Mouse (Mus musculus): ENCODE data around the gene Fam43b. TPM values are rescaled to one million over a fixed set of nuclear protein-coding genes. Genes with fewer than 3 reads are reported as not detected.

Gene Fam43b
- polyA plus RNA-seq, 2 experiments from 2014 or later, result not detected

DNA sequence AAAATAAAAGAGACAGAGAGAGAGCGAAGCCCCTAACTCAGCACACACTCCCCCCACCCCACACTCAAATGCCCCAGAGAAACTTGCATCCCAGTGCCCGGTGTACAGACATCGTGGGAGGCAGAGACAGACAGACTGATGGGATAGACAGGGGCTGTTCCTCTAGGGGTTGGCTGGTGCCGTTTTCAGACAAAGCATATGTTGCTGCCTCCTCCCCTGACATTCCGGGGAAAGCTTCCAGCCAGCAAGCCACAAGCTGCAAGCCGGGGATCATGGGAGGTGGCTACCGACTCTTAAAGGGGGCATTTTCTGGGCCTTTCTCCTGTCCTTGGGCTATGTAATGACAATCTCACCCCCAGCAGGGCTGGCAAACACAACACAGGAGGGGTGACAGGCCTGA lies 2.6 kb downstream of the Fam43b start:
- ATAC-seq, result no peak

DNA sequence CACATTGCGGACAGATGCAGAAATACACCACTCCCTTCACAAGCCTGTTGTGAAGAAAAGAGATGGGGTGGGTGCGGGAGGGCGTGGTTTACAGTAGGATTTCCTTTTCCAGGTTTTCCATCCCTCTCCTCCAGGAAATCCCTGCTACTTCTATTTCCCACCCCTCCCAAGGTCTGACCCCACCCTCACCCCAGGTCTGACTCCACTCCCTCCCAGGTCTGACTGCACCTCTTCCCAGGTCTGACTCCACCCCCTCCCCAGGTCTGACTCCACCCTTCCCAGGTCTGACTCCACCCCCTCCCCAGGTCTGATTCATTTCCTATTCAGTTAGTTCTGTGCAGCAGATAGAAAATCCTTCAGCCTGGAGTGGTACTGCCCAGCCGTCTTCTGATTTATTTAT lies 12.5 kb downstream of the Fam43b start:
- no peak for ATAC-seq

DNA sequence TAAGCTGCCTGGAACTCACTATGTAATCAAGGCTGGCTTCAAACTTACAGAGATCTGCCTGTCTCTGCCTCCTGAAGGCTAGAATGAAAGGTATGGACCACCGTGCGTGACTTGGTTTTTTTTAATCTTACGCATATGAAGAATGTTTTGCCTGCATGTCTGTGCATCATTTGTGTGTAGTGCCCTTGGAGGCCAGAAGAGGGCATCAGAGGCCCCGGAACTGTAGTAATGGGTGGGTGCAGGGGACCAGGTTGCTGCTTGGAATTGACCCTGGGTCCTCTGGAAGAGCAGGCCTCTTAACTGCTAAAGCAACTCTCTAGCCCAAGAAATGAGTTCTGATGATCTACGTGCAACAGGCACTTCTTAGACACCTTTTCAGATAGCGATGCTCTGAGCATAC lies 13.9 kb downstream of the Fam43b start:
- ATAC-seq, result no peak

DNA sequence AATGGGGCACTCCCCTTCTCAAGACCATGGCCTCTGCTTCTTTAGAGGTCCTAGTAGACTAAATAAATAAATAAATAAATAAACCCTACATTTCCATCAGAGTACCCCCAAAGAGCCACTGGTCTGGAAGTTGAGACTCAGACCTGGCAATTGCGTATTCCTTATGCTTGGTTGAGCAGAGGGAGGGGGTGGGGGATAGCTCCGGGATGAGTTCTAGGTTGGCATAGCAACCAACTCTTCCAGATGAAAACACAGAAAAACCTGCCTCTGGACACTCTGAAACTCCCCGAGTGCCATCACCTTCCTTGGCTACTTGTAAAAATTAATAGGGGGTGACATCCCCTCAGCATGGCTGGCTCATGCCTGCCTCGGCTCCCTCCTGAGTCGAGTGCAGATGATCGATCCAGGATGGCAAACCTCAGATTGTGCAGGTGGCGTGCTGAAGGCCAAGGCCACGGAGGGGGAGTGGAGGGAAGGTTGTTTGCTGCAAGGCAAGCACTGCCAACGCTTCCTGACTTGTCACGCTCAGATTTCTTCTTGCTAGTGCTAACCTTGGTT lies 16.1 kb downstream of the Fam43b start:
- no peak for ATAC-seq

DNA sequence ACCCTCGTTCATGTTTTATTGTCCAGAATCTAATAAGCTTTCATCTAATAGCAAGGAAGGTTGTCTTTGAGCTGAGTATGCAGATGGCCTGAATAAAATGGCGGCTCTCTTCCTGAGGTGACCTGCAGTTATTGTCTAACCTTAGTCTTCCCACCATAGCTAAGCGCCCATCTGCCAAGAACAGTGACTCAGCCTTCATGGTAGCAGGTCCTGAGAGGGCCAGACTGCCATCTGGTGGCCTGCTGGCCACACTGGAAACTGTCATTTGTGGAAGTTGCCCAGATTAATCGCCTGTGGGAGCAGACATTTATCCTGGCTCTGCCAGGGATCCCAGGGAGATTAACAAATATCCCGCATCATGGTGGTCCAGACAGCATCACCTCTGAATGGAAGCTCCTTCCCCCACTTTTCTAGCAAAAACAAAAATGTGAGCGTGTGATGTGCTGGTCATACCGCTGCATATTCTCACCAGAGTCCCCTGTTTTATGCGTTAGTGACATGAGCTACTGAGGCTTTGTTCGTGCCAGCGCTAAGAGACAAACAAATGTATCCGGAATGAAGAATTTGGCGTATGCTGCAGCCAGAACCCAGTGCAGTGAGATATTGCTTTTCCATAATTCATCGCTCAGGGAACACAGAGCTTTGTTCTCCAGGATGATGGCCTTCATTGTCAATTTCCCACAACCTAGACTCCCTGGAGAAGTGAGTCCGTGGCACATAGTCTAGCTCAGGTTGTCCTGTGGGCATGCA lies 17.1 kb downstream of the Fam43b start:
- ATAC-seq, result no peak

DNA sequence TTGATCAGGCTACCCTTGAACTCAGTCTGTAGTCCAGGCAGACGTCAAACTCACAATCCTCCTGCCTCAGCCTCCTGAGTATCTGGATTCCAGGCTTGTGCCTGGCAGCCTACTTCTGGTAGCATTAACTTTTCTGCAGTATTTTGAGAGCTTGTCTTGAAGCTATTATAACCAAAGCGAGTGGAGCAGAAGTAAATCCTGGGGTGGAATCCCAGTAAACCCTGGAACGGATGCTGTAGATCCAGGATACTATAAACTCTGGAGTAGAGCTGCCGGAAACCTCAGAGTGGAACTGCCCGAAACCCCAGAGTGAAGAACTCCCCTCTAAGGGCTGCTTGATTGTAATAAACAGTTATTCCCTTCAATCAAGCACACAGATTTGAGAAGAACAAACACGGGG lies 18.8 kb downstream of the Fam43b start:
- no peak for ATAC-seq

DNA sequence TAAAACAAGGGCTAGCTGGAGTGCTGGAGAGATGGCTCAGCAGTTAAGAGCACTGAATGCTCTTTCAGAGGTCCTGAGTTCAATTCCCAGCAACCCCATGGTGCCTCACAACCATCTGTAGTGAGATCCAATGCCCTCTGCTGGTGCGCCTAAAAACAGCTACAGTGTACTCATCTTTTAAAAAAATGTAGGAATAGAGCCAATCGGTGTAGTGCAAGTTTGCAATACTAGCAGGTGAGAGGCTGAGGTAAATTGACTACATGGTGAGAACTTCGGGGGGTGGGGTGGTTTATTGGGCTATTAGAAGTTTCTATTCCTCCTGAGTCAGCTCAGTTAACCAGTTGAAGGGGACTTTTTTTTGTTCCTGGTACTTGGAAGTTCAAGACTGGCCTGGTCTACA lies 21.2 kb downstream of the Fam43b start:
- ATAC-seq, result no peak

DNA sequence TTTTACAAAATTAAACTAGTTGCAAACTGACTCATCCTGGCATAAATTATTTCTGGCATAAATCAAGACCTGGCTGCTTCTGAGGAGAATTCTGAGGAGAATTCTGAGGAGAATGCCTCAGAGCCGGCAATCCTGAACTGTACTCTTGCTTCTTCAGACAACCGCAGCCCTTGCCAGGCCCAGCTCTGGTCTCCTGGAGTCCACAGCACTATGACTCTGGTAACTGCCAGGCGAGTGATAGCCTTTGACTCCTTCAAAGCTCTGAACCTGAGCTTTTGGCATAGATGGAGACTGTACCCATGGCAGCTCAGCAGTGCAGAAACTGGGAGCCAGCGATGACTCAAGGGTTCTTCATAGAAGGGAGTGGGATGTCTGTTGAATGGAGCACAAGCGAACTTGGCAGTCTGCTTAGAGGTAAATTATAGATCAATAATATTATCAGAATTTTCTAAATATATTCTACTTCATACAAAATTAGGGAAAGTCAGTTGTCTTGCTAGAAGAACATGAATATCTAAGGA lies 25.3 kb downstream of the Fam43b start:
- no peak for ATAC-seq

DNA sequence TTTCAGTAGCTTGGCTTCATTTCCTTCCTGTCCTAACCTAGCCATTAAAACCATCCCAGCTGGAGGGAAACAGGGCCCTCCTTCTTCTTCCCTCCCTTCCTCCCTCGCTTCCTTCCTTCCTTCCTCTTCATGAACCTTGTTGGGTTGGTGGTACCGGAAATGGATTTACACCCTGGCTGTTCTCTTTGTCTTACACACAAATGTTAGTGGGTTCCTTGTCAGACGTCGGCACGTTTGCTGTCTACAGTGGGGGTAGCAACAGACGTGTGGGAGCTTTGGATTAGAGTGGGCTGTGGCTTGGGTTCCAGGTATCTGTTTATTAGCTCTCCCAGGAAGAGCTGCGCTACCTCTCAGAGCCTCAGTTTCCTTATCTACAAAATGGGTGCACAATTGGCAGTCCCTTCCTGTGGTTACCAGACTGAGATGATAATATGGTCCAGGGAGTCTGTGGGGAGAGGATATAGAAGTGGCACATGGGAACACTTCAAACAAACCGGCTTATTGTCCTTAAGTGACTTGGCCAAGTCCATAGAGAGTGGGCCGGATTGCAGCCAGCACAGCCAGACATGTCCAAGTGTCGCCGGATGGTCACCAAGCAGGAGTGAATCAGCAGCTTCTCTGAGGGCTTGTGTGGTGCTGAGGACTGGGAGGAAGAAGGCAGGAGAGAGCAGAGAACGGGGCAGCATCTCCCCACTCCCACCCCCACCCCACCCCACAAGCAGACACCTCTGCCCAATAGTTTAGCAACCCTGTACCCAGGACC lies 27.6 kb downstream of the Fam43b start:
- no peak for ATAC-seq

DNA sequence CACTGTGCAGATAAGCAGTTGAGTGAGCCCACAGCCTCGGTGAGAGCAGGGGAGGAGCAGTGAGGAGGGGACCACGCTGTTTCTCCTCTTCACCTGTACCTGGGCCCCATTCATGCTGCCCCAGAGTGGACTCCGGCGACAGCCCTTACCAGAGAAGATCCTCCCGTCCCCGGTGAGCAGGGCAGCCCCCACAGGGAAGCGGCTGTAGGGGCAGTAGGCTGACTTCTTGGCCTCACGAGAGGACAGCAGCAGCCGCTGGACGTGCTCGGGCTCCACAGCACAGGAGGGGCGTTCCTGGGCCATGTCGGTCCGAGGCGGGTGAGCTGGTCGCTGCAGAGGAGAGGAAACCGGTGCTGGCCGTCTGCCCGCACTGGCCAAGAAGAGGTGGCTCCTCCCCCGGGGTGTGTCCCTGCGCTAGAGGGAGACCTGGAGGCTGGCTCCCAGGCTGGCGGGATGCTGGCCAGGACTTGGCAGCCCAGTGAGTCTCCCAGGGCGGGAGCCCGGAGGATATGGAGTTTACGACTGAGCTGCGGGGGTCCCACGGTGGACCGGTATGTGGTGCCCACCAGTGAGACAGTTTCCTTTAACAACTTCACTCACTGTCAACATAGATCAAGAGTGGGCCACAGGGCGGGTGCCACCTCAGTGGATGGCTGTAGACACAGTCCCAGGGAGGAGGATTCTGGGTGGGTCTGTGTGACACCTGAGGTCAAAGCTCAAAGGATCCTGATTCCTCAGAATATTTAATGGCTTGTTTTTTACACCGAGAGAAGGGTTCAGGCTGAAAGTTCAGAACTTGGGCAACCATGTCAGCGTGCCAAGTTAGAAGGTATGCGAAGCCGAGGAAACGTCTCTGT lies 28.5 kb downstream of the Fam43b start, which contains the start of gene Cda:
Gene Cda (minus strand): TSS at position 352 of the 857 bp plus-strand sequence.
- ATAC-seq, result no peak

DNA sequence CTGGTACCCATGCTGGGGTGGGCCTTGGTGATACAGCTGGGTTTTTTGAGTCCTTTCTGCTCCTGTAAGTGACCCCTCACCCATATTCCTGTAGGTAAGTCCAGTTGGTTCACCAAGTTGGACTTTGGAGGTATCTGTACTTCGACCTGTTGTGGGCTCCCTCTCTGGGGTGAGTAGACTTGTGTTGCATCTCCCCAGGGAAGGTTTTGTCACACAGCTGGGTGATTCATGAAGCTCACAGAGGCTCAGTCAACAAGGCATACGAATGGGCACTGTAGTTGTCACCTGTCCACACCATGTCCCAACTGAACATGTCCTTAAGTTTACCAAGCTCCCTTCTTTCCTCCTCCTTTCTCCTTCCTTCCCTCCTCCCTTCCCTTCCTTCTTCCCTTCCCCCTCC lies 29.8 kb downstream of the Fam43b start:
- ATAC-seq, result no peak

DNA sequence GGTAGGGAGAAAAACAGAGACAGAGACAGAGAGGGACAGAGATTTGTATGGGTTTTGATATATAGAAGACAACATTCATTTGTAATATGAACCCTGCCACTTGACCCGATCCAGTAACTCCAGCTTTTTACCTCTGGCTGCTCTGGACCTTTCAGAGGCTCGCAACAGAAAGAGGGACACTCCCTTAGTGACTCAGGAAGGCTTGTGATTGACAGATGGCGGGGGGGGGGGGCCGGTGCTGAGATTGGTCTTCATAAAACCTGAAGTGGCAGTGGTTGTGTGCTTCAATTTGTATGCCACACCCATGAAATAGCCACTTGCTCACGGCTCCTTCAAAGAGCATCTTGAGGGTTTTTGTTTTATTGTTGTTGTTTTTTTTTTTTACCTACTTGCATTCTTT lies 32.8 kb downstream of the Fam43b start:
- ATAC-seq, result no peak

DNA sequence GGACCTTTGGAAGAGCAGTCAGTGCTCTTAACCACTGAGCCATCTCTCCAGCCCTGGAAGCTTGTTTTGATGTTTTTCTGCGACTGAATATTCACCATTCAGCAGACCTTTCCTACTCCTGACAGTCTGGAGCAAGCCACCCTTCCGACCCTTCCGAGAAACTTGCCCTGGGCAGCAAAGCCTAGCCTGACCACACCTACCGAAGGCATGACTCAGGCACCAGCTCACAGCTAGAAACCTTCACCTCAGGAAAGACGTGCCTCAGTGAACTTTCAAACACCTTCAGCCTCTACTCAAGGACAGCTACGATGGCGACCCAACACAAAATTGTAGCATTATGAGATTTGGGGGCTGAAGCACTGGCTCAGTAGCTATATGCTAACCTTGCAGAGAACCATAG lies 33.4 kb downstream of the Fam43b start:
- no peak for ATAC-seq

DNA sequence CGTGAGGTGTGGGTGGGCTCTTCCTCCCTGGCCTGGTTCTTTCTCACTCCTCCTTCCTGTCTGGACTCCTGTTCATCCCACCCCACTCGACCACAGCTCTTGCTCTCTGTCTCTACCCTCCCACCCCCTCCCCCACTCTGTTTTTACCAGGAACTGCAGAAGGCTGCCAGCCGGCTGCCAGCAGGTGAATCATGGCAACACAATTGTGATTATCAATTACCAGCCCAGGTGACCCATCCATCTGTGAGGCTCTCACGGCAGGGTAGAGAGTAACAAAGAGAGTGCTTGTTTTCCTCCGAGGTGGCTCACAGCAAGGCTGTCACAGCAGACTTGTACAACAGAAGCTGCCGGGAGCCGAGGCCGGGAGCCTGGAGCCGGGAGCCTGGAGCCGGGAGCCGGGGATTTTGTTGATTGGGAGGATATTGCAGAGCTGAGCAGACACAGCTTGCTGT lies 34.9 kb downstream of the Fam43b start:
- no peak for ATAC-seq

DNA sequence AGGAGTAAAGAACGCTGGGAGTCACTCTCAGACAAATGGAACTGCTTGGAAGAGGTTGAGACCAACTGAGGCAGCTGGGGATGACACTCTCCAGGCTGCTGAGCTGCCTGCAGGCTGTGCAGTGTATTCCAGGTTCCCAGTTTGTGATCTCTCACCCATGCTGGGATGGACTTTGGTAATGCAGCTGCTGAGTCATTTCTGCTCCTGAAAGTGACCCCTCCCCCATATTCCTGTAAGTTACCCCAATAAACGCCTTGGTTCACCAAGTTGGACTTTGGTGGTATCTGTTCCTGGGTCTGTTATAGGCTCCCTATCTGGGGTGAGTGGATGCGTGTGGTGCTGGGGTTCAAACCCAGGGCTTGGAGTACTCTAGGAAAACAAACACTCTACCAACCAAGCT lies 38.2 kb downstream of the Fam43b start:
- ATAC-seq, result no peak

DNA sequence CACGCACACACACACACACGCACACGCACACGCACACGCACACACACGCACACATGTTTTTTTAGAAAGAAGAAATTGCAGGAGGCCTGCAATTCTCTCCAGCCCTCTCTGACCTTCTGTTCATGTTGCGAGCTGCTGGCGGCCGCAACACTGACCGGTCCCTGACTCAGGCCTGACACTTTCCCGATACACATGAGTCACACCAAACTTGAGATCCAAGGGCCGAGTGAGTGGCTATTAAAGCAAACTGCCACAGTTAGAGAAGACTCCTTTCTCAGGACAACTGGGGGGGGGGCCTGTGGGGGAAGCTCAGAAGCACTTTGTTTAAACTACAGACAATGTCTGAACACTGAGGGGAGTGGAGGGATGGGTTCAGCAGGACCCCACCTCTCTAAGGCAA lies 39.8 kb downstream of the Fam43b start:
- no peak for ATAC-seq

DNA sequence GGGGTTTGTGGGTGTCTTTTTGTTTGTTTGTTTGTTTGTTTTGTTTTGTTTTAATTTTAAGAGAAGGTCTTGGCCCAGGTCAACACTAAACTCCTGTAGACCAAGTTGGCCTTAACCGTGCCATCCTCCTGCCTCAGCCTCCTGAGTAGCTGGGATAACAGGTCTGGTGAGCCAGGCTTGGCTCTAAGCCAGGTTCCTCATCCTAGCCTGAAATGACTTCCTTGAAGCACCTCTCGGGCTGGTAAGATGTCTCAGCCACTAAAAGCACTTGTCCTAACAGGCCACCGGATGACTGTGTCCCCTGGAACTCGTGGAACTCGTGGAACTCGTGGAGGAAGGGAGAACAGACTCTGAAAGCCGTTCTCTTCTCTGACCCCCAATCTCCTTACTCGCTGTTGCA lies 40.2 kb downstream of the Fam43b start:
- no peak for ATAC-seq

DNA sequence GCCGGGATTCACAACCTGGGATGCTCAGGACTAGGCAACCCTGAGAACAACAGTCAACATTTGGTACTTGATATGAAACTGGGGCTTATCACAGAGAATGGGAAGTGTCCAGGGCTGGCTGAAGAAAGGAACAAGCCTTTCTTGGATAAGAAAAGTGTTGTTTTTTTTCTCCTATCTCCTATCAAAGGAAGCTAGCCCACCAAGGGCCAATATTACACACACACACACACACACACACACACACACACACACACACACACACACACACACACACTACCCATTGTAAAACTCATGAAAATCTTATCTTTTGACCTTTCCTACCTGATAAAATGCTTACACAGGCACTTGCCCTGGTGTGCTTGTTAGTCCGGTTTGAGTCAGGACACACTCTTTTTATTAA lies 40.8 kb downstream of the Fam43b start:
- no peak for ATAC-seq

DNA sequence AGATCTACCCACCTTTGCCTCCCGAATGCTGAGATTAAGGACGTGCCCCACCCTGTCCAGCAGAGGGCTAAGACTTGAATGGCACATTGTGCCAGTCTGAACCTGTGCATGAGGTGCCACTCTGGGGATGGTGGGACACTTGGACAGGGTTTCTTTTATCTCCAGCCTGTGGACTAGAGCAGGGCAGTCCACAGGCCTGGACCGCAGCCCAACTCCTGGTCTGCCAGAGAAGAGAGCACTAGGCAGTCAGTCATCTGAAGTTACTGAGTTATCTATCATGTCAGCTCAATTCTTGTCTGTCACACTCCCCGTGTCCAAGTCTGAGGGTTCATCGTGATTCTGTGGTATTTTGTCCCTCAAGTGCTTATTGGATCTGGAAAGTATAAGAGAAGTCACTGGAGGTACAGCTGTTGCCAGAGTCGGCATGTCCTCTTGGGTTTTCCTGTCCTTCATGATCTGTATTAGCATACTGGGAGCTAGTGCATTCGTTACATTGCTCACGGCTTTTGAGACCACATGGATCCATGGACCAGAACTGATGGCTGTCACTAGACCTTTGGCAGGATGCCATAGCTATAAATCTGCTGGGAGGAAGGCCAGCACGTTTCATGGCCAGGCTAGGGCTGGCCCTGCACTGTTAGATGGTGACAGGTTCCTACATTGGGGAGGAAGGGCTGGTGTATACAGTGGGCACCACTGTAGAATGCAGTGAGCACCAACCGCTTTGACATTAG lies 42.7 kb downstream of the Fam43b start:
- ATAC-seq, result no peak

DNA sequence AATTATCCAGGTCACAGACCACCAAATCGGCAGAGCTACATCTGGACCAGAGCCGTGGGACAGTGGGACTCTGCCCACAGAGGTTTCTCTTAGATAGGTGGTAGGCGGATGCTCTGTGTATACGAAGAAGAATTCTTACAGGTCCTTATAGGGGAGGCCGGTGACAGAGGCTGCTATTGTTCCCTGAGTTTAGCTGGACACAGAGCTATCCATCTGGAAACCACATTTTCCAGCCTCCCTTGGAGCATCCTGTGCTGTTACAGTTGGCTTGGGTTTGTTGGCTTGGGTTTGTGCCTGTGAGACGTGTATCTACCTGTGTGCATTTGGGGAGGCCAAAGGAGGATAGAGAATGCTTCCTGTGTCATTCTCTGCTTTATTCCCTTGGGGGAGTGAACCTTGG lies 43.6 kb downstream of the Fam43b start:
- ATAC-seq, result no peak

DNA sequence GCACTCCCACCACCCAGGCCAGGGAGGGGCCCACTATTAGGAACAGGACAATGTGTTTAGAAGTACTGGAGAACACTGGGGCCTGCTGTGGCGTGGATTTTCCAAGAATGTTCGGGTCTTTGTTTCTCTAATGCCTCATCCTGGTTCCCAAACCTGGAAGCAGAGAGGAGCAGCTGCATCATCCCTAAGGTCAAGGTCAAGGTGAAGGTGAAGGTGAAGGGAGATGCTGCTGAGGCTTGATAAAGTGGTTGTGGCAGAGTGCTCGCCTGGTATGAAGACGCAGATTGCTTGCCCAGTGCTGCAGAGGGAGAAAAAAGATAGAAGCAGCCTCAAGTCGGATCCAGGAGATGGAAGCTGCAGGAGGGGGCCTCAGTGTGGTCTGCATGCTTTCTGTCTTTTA lies 44.5 kb downstream of the Fam43b start:
- no peak for ATAC-seq

DNA sequence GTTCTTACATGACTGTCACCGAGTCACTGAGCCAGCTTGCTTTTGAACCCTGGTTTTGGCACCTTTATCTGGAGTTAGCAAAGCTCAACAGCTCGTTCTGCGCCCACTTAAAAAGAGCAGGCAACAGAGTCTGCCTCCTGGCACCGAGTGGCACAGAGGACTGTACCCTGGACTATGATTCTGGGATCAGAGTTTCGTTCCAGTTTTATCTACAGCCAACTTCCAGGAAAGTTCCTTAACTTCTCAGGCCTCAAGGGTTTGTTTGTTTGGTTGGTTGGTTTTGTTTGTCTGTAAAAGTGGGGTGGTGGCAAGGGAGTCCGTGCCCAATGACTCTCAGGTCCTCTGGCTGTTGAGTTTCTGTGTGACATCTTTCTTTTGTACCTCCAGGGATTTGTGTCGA lies 47.6 kb downstream of the Fam43b start:
- no peak for ATAC-seq
